Mouse (Mus musculus) CH12.LX (cell line): ENCODE measurements around the gene Erich2.

ENCODE experiments used
- E2F4 ChIP-seq: IDR thresholded peaks from 2 replicates; pipeline ENCODE4 v1.6.1; 2011; ENCODE audit warnings: low read depth, low read length, improper control_type of control experiment; ENCODE audit not compliant: insufficient replicate concordance
- EP300 ChIP-seq: IDR thresholded peaks from 2 replicates; pipeline ENCODE4 v1.6.1; 2011; ENCODE audit warnings: low read length, improper control_type of control experiment
- SIN3A ChIP-seq: IDR thresholded peaks from 2 replicates; pipeline ENCODE4 v1.6.1; 2012; ENCODE audit warnings: low read length, improper control_type of control experiment, inconsistent platforms

DNA sequence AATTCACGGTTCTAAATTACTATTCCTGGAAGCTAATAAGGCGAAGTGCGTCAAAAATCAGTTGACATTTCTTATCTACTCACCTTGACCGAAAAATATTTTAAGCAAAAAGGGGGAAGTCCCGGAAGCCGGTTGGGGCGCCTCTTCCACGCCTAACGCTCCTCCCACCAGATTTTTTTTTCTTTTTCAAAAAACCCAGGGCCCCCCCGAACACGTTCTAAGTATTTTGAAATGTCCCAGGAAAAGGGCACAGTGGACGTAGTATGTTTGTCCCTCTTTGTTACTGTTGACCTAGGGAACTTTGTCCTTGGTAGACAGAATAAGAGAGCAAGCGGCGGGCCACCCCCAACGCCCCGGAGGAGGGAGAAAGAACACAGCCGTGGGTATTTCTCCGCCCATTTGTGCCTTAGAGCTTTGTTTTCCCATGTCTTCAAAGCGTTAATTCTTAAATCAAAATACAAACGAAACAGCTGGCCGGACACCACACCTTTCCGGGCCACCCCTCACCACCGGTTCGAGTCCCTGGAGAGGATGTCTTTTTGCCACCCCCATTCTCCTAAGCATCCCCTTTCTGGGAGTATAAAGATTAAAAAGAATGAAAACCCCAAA, 50.3 kb downstream of the Erich2 start:
- no peak for TF ChIP-seq E2F4
- TF ChIP-seq EP300, result no peak
- no peak; the same call in none of the 2 replicates for TF ChIP-seq SIN3A
